Mouse (Mus musculus) embryo, embryonic 10.5 days (tissue): ENCODE measurements around the gene Sh3d19.

Experiments
- DNase-seq: peaks from one replicate; pipeline ENCODE4 v3.0.0-alpha.2; 2015; ENCODE audit warnings: low spot score

The Sh3d19 gene

GRCm38 (mm10) chr3:85970742-85971598, at the start of gene Sh3d19:
Gene Sh3d19, plus strand, starts transcription at chr3:85971109.
- DNase-seq = peak; percentile 82

- no peak for DNase-seq
Measured at GRCm38 (mm10) chr3:85922331-85922730, 48.6 kb upstream of the Sh3d19 start.

GRCm38 (mm10) chr3:85923343-85923742, 47.6 kb upstream of the Sh3d19 start:
- no peak for DNase-seq

GRCm38 (mm10) chr3:85923954-85924945, 46.7 kb upstream of the Sh3d19 start:
- DNase-seq = peak; percentile 90

- DNase-seq = peak; percentile 21
Measured at GRCm38 (mm10) chr3:85927296-85927695, 43.6 kb upstream of the Sh3d19 start.

- no peak for DNase-seq
Measured at GRCm38 (mm10) chr3:85928140-85928611, 42.7 kb upstream of the Sh3d19 start.

- DNase-seq = no peak
Measured at GRCm38 (mm10) chr3:85929711-85930110, 41.2 kb upstream of the Sh3d19 start.

- DNase-seq = no peak
Measured at GRCm38 (mm10) chr3:85930671-85931255, 40.1 kb upstream of the Sh3d19 start.

GRCm38 (mm10) chr3:85931859-85932258, 39.0 kb upstream of the Sh3d19 start:
- DNase-seq = no peak

GRCm38 (mm10) chr3:85933586-85933985, 37.3 kb upstream of the Sh3d19 start:
- no peak for DNase-seq

GRCm38 (mm10) chr3:85950914-85951313, 20.0 kb upstream of the Sh3d19 start:
- DNase-seq = no peak

- no peak for DNase-seq
Measured at GRCm38 (mm10) chr3:85952696-85953283, 18.1 kb upstream of the Sh3d19 start.

- no peak for DNase-seq
Measured at GRCm38 (mm10) chr3:85955269-85955668, 15.6 kb upstream of the Sh3d19 start.

GRCm38 (mm10) chr3:85955704-85956103, 15.2 kb upstream of the Sh3d19 start:
- no peak for DNase-seq

GRCm38 (mm10) chr3:85959669-85960068, 11.2 kb upstream of the Sh3d19 start:
- no peak for DNase-seq

- peak; percentile 52 for DNase-seq
Measured at GRCm38 (mm10) chr3:85961134-85961533, 9.8 kb upstream of the Sh3d19 start.

GRCm38 (mm10) chr3:85965479-85965878, 5.4 kb upstream of the Sh3d19 start:
- DNase-seq = no peak

GRCm38 (mm10) chr3:85969040-85969439, 1.9 kb upstream of the Sh3d19 start:
- no peak for DNase-seq

GRCm38 (mm10) chr3:85971599-85971975, 678 bp downstream of the Sh3d19 start:
- DNase-seq = peak; percentile 54

- no peak for DNase-seq
Measured at GRCm38 (mm10) chr3:85973376-85974140, 2.6 kb downstream of the Sh3d19 start.

- no peak for DNase-seq
Measured at GRCm38 (mm10) chr3:85974451-85974850, 3.5 kb downstream of the Sh3d19 start.
